26 mouse cellular contexts compared by ENCODE assay signal in genomic region chr9:32923925-32924324, GRCm38 (mm10).
DNase-seq lines count a peak whose midpoint lies in the region; ATAC-seq lines count a peak whose summit lies in the region.
"Had no signal": no experiment of that assay in that cellular context is flagged by ENCODE, and none has a peak within 500 bp of the region (broad histone marks: within the 10 kb centered on the region; RNA-seq: fewer than 3 reads in every experiment).

No protein-coding gene starts in this region.

- no peak overlapping the region for H3K9ac ChIP-seq in forebrain, embryonic 16.5 days (replicated peaks; ENCODE audit: low read depth, low read length)
- H3K9ac ChIP-seq: embryonic facial prominence, embryonic 12.5 days; embryonic facial prominence, embryonic 15.5 days; heart, embryonic 13.5 days; hindbrain, embryonic 13.5 days had no signal

- H3K4me2 ChIP-seq in forebrain, embryonic 16.5 days (ENCODE audit: low read length) = no peak overlapping the region
- H3K4me2 ChIP-seq: embryonic facial prominence, embryonic 12.5 days; embryonic facial prominence, embryonic 15.5 days; heart, embryonic 13.5 days; hindbrain, embryonic 13.5 days had no signal

- no peaks in the 10 kb centered on the region for H3K27me3 ChIP-seq in forebrain, embryonic 16.5 days (replicated peaks; ENCODE audit: control insufficient read depth, insufficient read depth, low read length)
- H3K27me3 ChIP-seq: CH12.LX; embryonic facial prominence, embryonic 12.5 days; embryonic facial prominence, embryonic 15.5 days; heart, embryonic 13.5 days; hindbrain, embryonic 13.5 days had no signal

- no peak overlapping the region for H3K4me3 ChIP-seq in forebrain, embryonic 16.5 days (replicated peaks; ENCODE audit: low read length)
- H3K4me3 ChIP-seq: embryonic facial prominence, embryonic 12.5 days; embryonic facial prominence, embryonic 15.5 days; heart, adult 2 months; heart, embryonic 10.5 days; heart, embryonic 13.5 days; hindbrain, embryonic 13.5 days had no signal

- H3K4me1 ChIP-seq in forebrain, embryonic 16.5 days (replicated peaks; ENCODE audit: control insufficient read depth, insufficient read depth, low read length) = no peaks in the 10 kb centered on the region
- H3K4me1 ChIP-seq: embryonic facial prominence, embryonic 12.5 days; embryonic facial prominence, embryonic 15.5 days; heart, embryonic 10.5 days; heart, embryonic 13.5 days; hindbrain, embryonic 13.5 days had no signal

- peak; percentile 11 for DNase-seq in heart, adult 11 months
- DNase-seq in heart, postnatal 14 days = no peak
- peak; percentile 44 for DNase-seq in thymus, postnatal 0 days (ENCODE audit: low spot score)
- no peak for DNase-seq in thymus, adult 18-20 months
- DNase-seq in CD4-positive helper T cell, adult 2 months (ENCODE audit: low read depth, low spot score) = peak; percentile 56
- DNase-seq in naive thymus-derived CD4-positive, alpha-beta T cell, adult 2 months (ENCODE audit: low read depth) = peak; percentile 73
- DNase-seq: adrenal gland, postnatal 10 days; adrenal gland, postnatal 36 days; B cell, adult 2 months; cerebellum, adult 18-20 months; cerebellum, adult 9-11 months; cerebellum, postnatal 25 days; gastrocnemius, postnatal 25 days; heart, adult 2 months had no signal

- ATAC-seq in forebrain, embryonic 16.5 days = no peak
- ATAC-seq: forebrain, embryonic 14.5 days; hindbrain, embryonic 16.5 days; inflammation-experienced regulatory T-cells, adult 6 months; Patski had no signal

- no peaks in the 10 kb centered on the region for H3K36me3 ChIP-seq in forebrain, embryonic 16.5 days (ENCODE audit: control insufficient read depth, insufficient read depth)
- H3K36me3 ChIP-seq: embryonic facial prominence, embryonic 12.5 days; embryonic facial prominence, embryonic 15.5 days; G1E; heart, embryonic 10.5 days; heart, embryonic 13.5 days; hindbrain, embryonic 13.5 days had no signal

- H3K9me3 ChIP-seq in forebrain, embryonic 16.5 days (ENCODE audit: control insufficient read depth, low read length) = no peaks in the 10 kb centered on the region
- H3K9me3 ChIP-seq: embryonic facial prominence, embryonic 12.5 days; embryonic facial prominence, embryonic 15.5 days; G1E; heart, embryonic 10.5 days; heart, embryonic 13.5 days; hindbrain, embryonic 13.5 days had no signal

- intact Hi-C loops in heart, postnatal 14 days (cut with DNase I) = no loop called here

- no peak overlapping the region for H3K27ac ChIP-seq in forebrain, embryonic 16.5 days (ENCODE audit: low read length)
- H3K27ac ChIP-seq: embryonic facial prominence, embryonic 12.5 days; embryonic facial prominence, embryonic 15.5 days; heart, embryonic 10.5 days; heart, embryonic 13.5 days; hindbrain, embryonic 13.5 days had no signal

Comparison
In these comparisons a context has a peak if more than half of its experiments do, and no peak if none do; other contexts are left out.
1. DNase-seq: peak in heart, adult 11 months (single experiment), thymus, postnatal 0 days (single experiment), CD4-positive helper T cell, adult 2 months (single experiment) and naive thymus-derived CD4-positive, alpha-beta T cell, adult 2 months (single experiment); none in heart, postnatal 14 days (0 of 2) and thymus, adult 18-20 months (0 of 2).